Mouse (Mus musculus) testis, postnatal 10 days (tissue): ENCODE measurements at regions not wholly inside any gene's neighbourhood (a gene's known extent, or its start where the extent isn't known, plus 50 kb on each side); places are given as distances from the start of the nearest gene placed in this dataset.

Experiments used
- DNase-seq: peaks from one replicate; pipeline ENCODE4 v3.0.0; 2021; ENCODE audit warnings: low spot score

GRCm38 (mm10) chr2:34042336-34042735, 154.6 kb upstream of the Mvb12b start:
- DNase-seq, result no peak

GRCm38 (mm10) chr2:34038982-34039381, 151.2 kb upstream of the Mvb12b start:
- DNase-seq, result no peak

- no peak for DNase-seq
Observed at GRCm38 (mm10) chr2:34033212-34033611, 145.5 kb upstream of the Mvb12b start.

GRCm38 (mm10) chr2:34031421-34031820, 143.7 kb upstream of the Mvb12b start:
- DNase-seq, result no peak

- no peak for DNase-seq
Observed at GRCm38 (mm10) chr2:34031001-34031412, 143.3 kb upstream of the Mvb12b start.

- DNase-seq, result no peak
Observed at GRCm38 (mm10) chr2:34027445-34027844, 139.7 kb upstream of the Mvb12b start.

GRCm38 (mm10) chr2:34026566-34027360, 139.0 kb upstream of the Mvb12b start:
- DNase-seq, result no peak

GRCm38 (mm10) chr2:34025715-34026360, 138.1 kb upstream of the Mvb12b start:
- peak; percentile 70 for DNase-seq

GRCm38 (mm10) chr2:34017142-34017453, 129.4 kb upstream of the Mvb12b start:
- DNase-seq, result no peak

GRCm38 (mm10) chr2:34016350-34017141, 128.8 kb upstream of the Mvb12b start:
- DNase-seq, result no peak

GRCm38 (mm10) chr2:34015640-34015995, 127.9 kb upstream of the Mvb12b start:
- peak; percentile 37 for DNase-seq

GRCm38 (mm10) chr2:34014868-34015639, 127.3 kb upstream of the Mvb12b start:
- no peak for DNase-seq

GRCm38 (mm10) chr2:34010166-34010565, 122.4 kb upstream of the Mvb12b start:
- no peak for DNase-seq

GRCm38 (mm10) chr2:34007916-34008315, 120.2 kb upstream of the Mvb12b start:
- no peak for DNase-seq

- DNase-seq, result peak; percentile 34
Observed at GRCm38 (mm10) chr2:33997106-33997505, 109.4 kb upstream of the Mvb12b start.

- no peak for DNase-seq
Observed at GRCm38 (mm10) chr2:33996331-33996730, 108.6 kb upstream of the Mvb12b start.

- DNase-seq, result peak; percentile 21
Observed at GRCm38 (mm10) chr2:33991299-33991698, 103.6 kb upstream of the Mvb12b start.

- DNase-seq, result peak; percentile 30
Observed at GRCm38 (mm10) chr2:33990711-33991110, 103.0 kb upstream of the Mvb12b start.

GRCm38 (mm10) chr2:33989555-33990370, 102.0 kb upstream of the Mvb12b start:
- peak; percentile 38 for DNase-seq

GRCm38 (mm10) chr2:33986420-33986819, 98.7 kb upstream of the Mvb12b start:
- peak; percentile 42 for DNase-seq

GRCm38 (mm10) chr2:33985316-33985715, 97.6 kb upstream of the Mvb12b start:
- DNase-seq, result peak; percentile 51
